In genomic region chr1:135944526-135945259, GRCm38 (mm10) we compare ENCODE assay signal across 8 mouse cellular contexts. TPM values are rescaled to one million over a fixed set of nuclear protein-coding genes. Genes with fewer than 3 reads are reported as not detected.
A peak's percentile ranks its signal among the peaks of the same experiment; 100 is the strongest.
DNase-seq lines count a peak whose midpoint lies in the region; ATAC-seq lines count a peak whose summit lies in the region.

No protein-coding gene starts in this region.

- no peaks in the 10 kb centered on the region for H3K36me3 ChIP-seq in intestine, embryonic 14.5 days (ENCODE audit: control insufficient read depth, insufficient read depth, low read length)
- no peaks in the 10 kb centered on the region for H3K36me3 ChIP-seq in midbrain, embryonic 12.5 days

- no peaks in the 10 kb centered on the region for H3K9me3 ChIP-seq in intestine, embryonic 14.5 days (ENCODE audit: control insufficient read depth, low read length)
- no peaks in the 10 kb centered on the region for H3K9me3 ChIP-seq in midbrain, embryonic 12.5 days

- no peak overlapping the region for H3K9ac ChIP-seq in intestine, embryonic 14.5 days (ENCODE audit: low read length)
- H3K9ac ChIP-seq in midbrain, embryonic 12.5 days (replicated peaks), result no peak overlapping the region

- intact Hi-C loops in gastrocnemius, postnatal 14 days (cut with DNase I; ENCODE audit: low total_unique reads), result loop anchor here (2.0 kb wide), 1 partner anchor 78 kb away; no protein-coding TSS in a partner anchor
- intact Hi-C loops in left cerebral cortex, postnatal 14 days (cut with DNase I), result loop anchor here (1.0 to 10.0 kb wide), 3 partner anchors 79 to 220 kb away; partner anchors contain the start of gene Csrp1

- H3K27ac ChIP-seq in intestine, embryonic 14.5 days (ENCODE audit: low read depth), result no peak overlapping the region
- no peak overlapping the region for H3K27ac ChIP-seq in midbrain, embryonic 12.5 days (replicated peaks)

- 0 out of 2 replicates have a peak, but pooled peaks cover 5% of the 10 kb centered on the region for H3K27me3 ChIP-seq in intestine, embryonic 14.5 days (replicated peaks; ENCODE audit: control insufficient read depth, insufficient read depth, low read length)
- H3K27me3 ChIP-seq in midbrain, embryonic 12.5 days, result peaks cover 20% of the 10 kb centered on the region; the same call in 1 of the 2 replicates

- WGBS in intestine, embryonic 14.5 days, result 38% methylated on average over 12 of the region's 12 CpGs
- 43% methylated on average over 12 of the region's 12 CpGs for WGBS in midbrain, embryonic 12.5 days

- no peak overlapping the region for H3K4me3 ChIP-seq in intestine, embryonic 14.5 days (ENCODE audit: low read depth, low read length)
- no peak overlapping the region for H3K4me3 ChIP-seq in midbrain, embryonic 12.5 days

- peak; percentile 68 for DNase-seq in CD4-positive, CD25-positive, alpha-beta regulatory T cell, adult 2 months (ENCODE audit: low read depth, low spot score)
- DNase-seq in embryo, embryonic 10 days (ENCODE audit: low spot score), result peak; percentile 90
- peak; percentile 81 for DNase-seq in gastrocnemius, postnatal 14 days
- DNase-seq in intestine, embryonic 14.5 days (ENCODE audit: low spot score), result peak; percentile 88
- peak; percentile 91 to 93 for DNase-seq in left cerebral cortex, postnatal 14 days (ENCODE audit: low spot score in 2 of 2)
- peak; percentile 74 for DNase-seq in spleen, adult 12 weeks (ENCODE audit: low spot score)

- no peaks in the 10 kb centered on the region for H3K4me1 ChIP-seq in intestine, embryonic 14.5 days (replicated peaks; ENCODE audit: control insufficient read depth, insufficient read depth, low read length)
- H3K4me1 ChIP-seq in midbrain, embryonic 12.5 days, result no peaks in the 10 kb centered on the region; the same call in 1 of the 2 replicates

- no peak overlapping the region for H3K4me2 ChIP-seq in intestine, embryonic 14.5 days (ENCODE audit: low read length)
- peak overlapping the region; percentile 29 for H3K4me2 ChIP-seq in midbrain, embryonic 12.5 days (replicated peaks)

- no peak for ATAC-seq in CD4-positive, CD25-positive, alpha-beta regulatory T cell, adult 4 months
- peak; percentile 51; the same call in 1 of the 2 replicates for ATAC-seq in intestine, embryonic 14.5 days (replicated peaks; ENCODE audit: low FRiP score, low TSS enrichment, low read depth)
- peak; percentile 60; the same call in 1 of the 2 replicates for ATAC-seq in midbrain, embryonic 12.5 days (ENCODE audit: low FRiP score, low read depth)

RNA-seq across cellular contexts. Expression of gene Pkp1, which starts 25.7 kb away (rescaled TPM):
- not detected for polyA plus RNA-seq in CD4-positive, CD25-positive, alpha-beta regulatory T cell, adult 4 months (2017; shearing (Covaris generic))
- not detected for total RNA-seq in gastrocnemius, postnatal 14 days (2021)
- polyA plus RNA-seq in intestine, embryonic 14.5 days (2014; fragmentation: Nextera tagmentation; extraction: Ambion mirVana), result 0.08 TPM in 1 of 2 replicates, not detected in the other
- under 1 TPM; 0.13 to 0.30 TPM for total RNA-seq in left cerebral cortex, postnatal 14 days (2021)
- polyA plus RNA-seq in midbrain, embryonic 12.5 days (2016; fragmentation: Nextera tagmentation; extraction: Ambion mirVana), result 0.10 and 0.24 TPM in 2 replicates
